Mouse (Mus musculus): ENCODE measurements at regions not wholly inside any gene's neighbourhood (a gene's known extent, or its start where the extent isn't known, plus 50 kb on each side); places are given as distances from the start of the nearest gene placed in this dataset.
A peak's percentile ranks its signal among the peaks of the same experiment; 100 is the strongest.

GRCm38 (mm10) chr12:25311728-25312127 is 214.8 kb upstream of the Id2 start:
- intact Hi-C loops (cut with DNase I): no loop called here

GRCm38 (mm10) chr12:25310293-25310946 is 213.5 kb upstream of the Id2 start:
- intact Hi-C loops (cut with DNase I): no loop called here
- peak; percentile 23 for DNase-seq

More at GRCm38 (mm10) chr12:25311728-25312127, 214.8 kb upstream of the Id2 start:
- no peak for DNase-seq

GRCm38 (mm10) chr12:25309234-25309633 is 212.3 kb upstream of the Id2 start:
- intact Hi-C loops (cut with DNase I): no loop called here
- no peak for DNase-seq

GRCm38 (mm10) chr12:25305764-25306653 is 209.1 kb upstream of the Id2 start:
- DNase-seq: no peak
- intact Hi-C loops (cut with DNase I): no loop called here

- intact Hi-C loops (cut with DNase I): no loop called here
- peak; percentile 59 for DNase-seq
Measured at GRCm38 (mm10) chr12:25304820-25305511, 208.0 kb upstream of the Id2 start.

- no peak for DNase-seq
- intact Hi-C loops (cut with DNase I): no loop called here
Measured at GRCm38 (mm10) chr12:25303500-25304050, 206.6 kb upstream of the Id2 start.

GRCm38 (mm10) chr12:25300804-25301390 is 204.0 kb upstream of the Id2 start:
- DNase-seq: no peak
- intact Hi-C loops (cut with DNase I): no loop called here

GRCm38 (mm10) chr12:25299603-25300471 is 202.9 kb upstream of the Id2 start:
- intact Hi-C loops (cut with DNase I): no loop called here

GRCm38 (mm10) chr12:25298766-25299165 is 201.8 kb upstream of the Id2 start:
- no peak for DNase-seq
- intact Hi-C loops (cut with DNase I): no loop called here

More at GRCm38 (mm10) chr12:25299603-25300471, 202.9 kb upstream of the Id2 start:
- DNase-seq: no peak

- no peak for DNase-seq
Measured at GRCm38 (mm10) chr12:25297960-25298359, 201.0 kb upstream of the Id2 start.

GRCm38 (mm10) chr12:25296648-25297047 is 199.7 kb upstream of the Id2 start:
- DNase-seq: no peak
- intact Hi-C loops (cut with DNase I): no loop called here

More at GRCm38 (mm10) chr12:25297960-25298359, 201.0 kb upstream of the Id2 start:
- intact Hi-C loops (cut with DNase I): no loop called here

GRCm38 (mm10) chr12:25294179-25295025 is 197.5 kb upstream of the Id2 start:
- DNase-seq: no peak
- intact Hi-C loops (cut with DNase I): no loop called here

GRCm38 (mm10) chr12:25293470-25294178 is 196.7 kb upstream of the Id2 start:
- no peak for DNase-seq
- intact Hi-C loops (cut with DNase I): no loop called here

- DNase-seq: no peak
- intact Hi-C loops (cut with DNase I): no loop called here
Measured at GRCm38 (mm10) chr12:25289381-25289780, 192.4 kb upstream of the Id2 start.

GRCm38 (mm10) chr12:25283808-25284207 is 186.9 kb upstream of the Id2 start:
- intact Hi-C loops (cut with DNase I): no loop called here
- DNase-seq: no peak

GRCm38 (mm10) chr12:25281438-25281837 is 184.5 kb upstream of the Id2 start:
- intact Hi-C loops (cut with DNase I): no loop called here
- DNase-seq: no peak

- intact Hi-C loops (cut with DNase I): no loop called here
- DNase-seq: no peak
Measured at GRCm38 (mm10) chr12:25273631-25274305, 176.8 kb upstream of the Id2 start.

- no peak for DNase-seq
- intact Hi-C loops (cut with DNase I): no loop called here
Measured at GRCm38 (mm10) chr12:25272752-25273125, 175.8 kb upstream of the Id2 start.
